Mouse (Mus musculus): ENCODE results near the gene Ets1. TPM values are rescaled to one million over a fixed set of nuclear protein-coding genes. Genes with fewer than 3 reads are reported as not detected.

Ets1 gene
- 196 and 275 TPM in 2 replicates for polyA plus RNA-seq (2012; ENCODE audit: low replicate concordance)

GRCm38 (mm10) chr9:32635627-32636385 lies at the start of gene Ets1:
TSS of gene Ets1 (plus strand) at chr9:32636221.

Other genes with a start within 250 kb of the Ets1 start
- 38.3 and 61.4 TPM in 2 replicates for gene Fli1, start 93.4 kb upstream of the Ets1 start, polyA plus RNA-seq (2012; ENCODE audit: low replicate concordance)

Measured in hematopoietic multipotent progenitor cell, adult 10-12 weeks (in vitro differentiated cells).